Mouse (Mus musculus) kidney, adult 18-20 months (tissue): ENCODE measurements around the gene A630023A22Rik.
A peak's percentile ranks its signal among the peaks of the same experiment; 100 is the strongest.

Experiments
- DNase-seq: peaks from one replicate; pipeline ENCODE4 v3.0.0; 2021

A630023A22Rik gene

DNA sequence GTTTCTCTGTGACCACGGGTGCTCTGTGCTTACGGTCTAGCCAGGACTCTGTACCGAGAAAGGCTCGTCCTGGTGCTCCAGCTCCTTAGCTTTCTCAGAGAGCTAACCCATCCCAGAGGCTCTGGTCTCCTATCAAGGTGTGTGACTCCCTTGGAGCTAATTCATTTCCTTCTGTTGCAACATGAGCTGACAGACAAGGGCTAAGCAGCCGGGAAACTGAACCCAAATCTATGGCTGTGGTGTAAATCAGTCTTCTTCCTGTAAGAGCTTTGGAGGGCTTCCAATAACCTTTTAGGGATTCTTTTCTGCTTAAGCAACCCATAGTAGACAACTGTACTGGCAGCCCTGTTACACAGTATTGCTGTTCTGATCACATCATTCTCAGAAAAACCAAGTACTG, at the start of gene A630023A22Rik:
A630023A22Rik (minus strand) TSS at position 154 of the 400 bp plus-strand sequence.
- DNase-seq: no peak

DNA sequence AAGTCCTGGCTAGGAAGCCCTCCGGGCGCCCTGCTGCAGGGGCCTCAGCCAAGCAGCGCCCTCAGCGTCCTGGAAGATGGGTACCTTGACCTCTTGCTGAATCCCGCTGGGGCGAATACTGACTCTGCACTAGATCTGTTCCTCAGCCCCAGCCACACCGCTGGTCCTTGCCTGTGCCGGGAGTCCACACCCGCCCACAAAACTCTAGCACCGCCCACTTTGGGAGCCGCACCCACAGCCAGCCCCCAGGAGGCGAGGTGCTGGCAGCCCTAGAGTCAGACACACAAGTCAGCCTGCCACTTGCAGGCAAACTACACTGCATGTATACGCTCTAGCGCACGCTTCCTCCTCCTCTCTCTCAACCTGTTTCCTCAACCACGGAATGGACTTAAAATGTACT, 49.8 kb upstream of the A630023A22Rik start, which contains the start of gene Npy4r:
Npy4r (minus strand) TSS at position 148 of the 400 bp plus-strand sequence.
- DNase-seq: peak; percentile 61

DNA sequence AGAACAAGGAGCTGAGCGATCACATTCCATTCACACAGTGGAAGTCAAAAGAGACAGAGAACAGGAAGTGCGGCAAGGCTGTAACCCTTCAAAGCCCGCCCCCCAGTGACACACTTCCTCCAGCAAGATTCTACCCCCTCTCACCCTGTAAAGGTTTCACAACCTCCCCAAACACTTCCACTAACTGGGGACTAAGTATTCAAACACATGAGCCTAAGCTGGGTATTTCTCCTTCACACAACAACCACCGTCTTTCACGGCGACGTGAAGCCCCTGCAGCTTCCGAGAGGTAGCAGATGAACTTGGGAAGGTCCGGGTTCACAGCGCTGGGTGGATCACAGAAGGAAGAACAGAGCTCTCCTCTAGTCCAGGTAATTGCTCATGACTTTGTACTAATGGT, 40.4 kb upstream of the A630023A22Rik start:
- no peak for DNase-seq

DNA sequence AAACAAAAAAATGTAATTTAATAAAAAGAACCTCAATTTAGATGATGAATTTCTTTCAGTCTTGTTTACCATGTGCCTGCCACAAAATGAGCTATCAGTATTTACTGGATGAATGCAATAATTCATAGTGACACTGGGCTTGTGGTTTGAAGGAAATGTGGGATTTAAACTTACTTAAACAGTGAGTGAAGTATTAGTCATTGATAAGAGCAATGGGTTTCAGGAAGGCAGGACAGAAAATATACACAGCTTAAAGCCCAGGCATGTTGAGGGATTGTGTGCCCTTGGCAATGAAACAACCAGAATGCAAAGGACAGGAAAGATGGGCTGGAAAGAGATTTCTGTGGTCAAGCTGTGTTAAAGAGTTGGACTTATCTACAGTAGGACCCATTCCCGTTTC, 39.8 kb upstream of the A630023A22Rik start:
- no peak for DNase-seq

DNA sequence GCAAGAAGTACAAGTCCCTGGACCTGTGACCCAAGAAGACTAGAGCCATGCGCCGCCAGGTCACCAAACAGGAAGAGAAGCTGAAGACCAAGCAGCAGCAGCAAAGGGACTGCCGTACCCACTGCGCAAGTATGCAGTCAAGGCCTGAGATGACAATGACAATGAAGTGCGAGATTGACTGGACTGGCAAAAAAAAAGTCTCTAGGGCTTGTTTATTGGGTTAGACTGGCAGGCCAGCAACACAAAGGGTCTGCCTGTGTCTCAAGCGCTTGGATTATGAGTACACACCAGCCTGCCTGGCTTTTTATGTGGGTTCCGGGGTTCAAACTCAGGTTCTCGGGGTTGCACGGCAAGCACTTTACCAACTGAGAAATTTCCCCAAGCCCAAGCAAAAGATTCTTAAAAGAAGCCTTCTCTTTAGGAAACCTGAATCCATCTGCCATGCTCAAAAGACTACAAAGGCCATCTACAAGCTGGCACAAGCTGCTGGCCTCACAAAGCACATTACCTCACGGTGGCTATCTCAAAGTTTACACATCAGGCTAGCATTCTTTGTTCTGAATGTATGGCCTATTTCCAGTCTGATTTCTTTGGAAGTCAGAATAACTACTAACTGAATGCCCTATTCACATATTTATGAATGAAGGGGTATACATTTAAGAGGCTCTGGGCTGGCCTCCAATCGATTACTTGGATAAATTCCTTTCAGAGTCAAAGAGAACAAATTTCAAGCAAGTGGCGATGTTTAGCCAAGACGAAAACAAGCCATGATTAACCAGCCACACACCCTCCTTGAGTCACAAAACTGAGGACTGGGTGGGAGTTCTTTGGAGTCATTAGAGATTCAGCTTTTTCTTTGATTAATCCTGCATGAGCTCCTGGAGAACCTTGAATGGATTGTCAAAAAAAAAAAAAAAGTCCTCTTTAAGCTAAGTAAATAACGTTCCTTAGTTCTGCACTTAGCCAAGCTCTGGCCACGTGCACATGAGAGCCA, 37.4 kb upstream of the A630023A22Rik start:
- DNase-seq: no peak

DNA sequence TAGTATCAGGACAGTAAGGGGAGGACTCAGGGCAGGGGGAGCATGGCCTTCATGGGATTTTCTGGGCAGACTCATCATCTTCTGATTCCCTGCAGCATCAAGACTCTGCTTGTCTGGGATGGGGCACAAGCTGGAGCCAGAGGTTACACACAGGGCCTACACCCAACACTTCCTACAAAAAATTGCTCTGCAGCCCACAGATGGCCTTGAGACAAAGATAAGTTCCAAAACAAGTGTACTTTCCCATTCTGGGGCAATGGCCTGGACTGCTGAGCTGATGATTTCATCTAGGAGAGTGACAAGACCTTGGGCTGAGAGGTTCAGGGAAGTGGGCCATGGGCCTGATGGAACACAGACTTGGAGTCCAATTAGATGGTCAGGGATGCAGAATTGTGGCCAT, 32.8 kb upstream of the A630023A22Rik start:
- no peak for DNase-seq

DNA sequence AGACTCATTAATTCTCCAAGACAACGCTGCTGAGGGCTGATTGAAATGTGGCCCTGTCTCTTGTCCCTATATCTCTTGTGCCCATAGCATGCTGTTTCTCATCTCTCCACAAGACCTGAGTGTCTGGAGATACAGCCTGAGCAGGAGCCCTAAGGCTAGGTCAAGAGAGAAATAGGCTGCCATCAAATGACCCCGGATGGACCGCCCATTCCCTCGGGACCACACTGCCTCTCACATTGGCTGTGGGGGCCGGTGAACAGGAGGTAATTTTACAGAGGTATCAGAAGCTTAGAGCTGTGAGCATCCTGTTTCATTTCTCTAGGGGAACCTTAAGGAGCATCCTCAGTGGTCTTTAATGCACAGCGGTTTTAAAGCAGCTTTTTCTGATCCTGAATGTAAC, 28.7 kb upstream of the A630023A22Rik start:
- DNase-seq: no peak

DNA sequence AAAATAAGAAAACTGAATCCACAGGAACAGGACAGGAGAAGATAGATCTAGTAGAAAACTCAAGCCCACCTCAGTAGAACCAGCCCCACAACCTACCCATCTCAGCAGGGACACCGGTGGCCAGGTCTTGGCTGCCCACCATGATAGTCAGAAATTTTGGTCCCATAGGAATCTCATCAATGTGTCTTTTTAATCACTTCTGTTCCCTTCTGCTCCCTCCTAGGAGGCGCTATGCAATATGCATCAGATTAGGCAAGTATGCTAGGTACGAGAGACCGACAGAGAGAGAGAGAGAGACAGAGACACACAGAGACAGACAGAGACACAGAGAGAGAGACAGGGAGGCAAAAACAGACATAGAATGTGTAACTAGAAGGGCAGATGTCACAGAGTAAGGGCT, 19.1 kb upstream of the A630023A22Rik start:
- no peak for DNase-seq

DNA sequence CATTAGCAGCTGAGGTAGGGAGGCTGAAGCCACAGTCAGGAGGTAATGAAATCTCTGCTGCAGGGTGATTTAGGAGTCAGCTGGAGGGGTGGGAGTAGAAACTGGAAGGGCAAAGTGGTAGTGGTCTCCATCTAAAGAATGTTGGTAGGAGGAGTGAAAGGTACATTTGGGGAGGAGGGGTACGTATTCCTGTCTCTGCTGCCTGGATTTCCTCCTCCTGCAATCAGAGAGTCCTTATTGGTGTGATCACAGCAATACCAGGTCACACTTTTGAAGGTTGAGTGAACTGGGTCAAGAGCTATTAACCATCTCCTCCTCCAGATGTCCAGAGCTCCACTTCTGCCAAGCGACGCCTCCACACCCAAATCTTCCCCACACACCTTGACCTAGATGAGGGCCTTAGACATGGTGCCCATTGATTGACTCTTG, 18.4 kb upstream of the A630023A22Rik start:
- DNase-seq: no peak

DNA sequence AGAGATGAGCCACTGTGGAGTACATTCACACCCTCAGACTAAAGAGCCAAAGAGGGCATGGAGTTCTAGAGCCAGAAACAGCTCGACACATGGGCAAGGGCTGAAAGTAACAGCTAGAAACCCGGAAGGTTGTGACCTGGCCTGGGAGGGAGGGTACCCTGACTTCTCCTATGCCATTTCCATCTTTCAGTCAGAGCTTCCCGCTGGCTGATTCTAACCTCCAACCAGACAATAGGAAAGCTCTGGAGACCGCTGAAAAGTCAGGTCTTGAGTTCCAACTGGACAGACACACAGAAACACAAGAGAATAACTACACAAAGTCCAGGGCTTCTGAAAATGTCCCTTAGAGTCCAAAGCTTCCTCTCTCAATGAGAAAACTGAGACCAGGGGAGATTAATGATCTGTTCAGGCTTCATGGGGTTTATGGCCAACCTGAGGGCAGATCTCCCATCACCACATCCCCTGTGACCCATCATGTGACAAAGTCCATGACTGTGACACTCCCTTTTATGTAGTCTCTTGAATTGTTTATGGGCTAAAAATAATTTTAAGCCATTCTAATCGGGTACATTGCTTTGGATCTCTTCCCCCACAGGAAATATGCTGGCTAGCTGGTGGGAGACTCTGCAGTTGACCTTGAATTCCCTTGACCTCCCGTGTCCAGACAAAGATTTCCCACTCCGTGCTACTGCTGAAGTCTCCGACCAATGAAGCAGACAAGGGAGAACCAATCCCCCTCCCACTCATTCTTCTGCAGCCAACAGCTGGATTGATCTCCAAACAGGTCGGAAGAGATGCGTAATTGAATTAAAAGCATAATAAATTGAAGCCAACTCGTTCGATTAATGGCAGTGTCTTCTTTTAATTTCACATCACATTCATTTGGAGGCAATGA, 17.7 kb upstream of the A630023A22Rik start:
- DNase-seq: no peak

DNA sequence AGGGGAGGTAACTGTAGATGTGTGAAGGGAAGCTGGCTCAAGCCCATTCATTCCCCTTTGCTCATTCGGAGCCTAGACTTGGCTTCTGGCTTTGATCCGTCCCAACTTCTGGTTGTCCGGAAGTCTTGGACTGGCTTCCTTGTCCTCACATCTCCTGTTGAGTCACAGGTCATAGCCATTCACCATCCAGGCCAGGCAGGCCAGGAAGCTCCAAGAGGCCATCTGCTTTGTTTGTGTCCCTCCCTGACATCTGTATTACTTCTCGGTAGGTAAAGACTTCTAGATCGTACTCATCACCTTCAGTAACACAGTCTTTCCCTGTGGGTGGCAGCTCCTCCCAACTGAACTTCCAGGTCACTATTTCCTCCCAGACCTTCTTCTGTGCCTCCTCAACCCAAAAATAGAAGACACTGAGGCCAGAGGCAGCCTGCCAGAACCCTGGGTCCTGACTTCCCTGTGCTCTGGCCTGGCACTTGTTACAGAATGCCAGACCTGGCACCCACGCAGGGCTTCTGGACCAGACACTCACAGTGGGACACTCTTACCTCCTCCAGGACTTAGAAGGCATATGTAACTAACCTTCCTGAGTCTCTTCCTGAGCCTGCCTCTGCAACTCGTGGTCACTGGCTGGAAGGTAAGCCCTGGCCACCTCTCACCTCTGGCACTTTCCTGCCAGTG, 16.6 kb upstream of the A630023A22Rik start:
- no peak for DNase-seq

DNA sequence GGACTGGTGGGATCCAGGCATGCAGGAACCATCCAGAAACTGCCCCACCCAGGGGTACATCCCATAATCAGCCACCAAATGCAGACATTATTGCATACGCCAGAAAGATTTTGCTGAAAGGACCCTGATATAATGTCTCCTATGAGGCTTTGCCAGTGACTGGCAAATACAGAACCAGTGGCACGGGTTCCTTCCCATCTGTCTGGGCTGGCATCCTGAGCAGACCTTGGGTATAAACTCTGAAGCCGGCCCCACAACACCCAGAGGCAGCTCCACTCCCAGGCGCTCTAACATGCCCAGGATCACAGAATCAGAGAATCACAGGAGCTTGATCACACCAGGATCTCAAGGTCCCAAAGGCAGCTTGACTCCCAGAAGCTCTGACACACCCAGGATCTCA, 11.8 kb upstream of the A630023A22Rik start:
- DNase-seq: no peak

DNA sequence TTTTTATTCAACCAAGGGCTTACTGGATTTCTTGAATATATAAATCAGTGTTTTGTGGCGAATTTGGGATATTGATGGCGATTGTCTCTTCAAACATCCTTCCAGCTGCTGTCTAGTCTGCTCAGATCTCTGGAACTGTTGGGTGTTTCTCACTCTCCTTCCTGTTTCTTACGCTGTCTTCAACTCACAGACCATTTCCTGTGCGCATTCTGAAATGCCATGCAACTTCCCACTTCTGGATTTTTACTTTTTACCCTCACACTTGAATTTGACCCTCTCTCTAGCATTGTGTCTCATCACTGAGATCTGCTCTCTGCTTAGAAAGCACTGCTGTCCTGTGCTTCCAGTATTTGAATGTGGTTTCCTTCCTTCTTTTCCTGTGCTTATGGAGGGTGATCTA, 5.0 kb upstream of the A630023A22Rik start:
- DNase-seq: no peak

DNA sequence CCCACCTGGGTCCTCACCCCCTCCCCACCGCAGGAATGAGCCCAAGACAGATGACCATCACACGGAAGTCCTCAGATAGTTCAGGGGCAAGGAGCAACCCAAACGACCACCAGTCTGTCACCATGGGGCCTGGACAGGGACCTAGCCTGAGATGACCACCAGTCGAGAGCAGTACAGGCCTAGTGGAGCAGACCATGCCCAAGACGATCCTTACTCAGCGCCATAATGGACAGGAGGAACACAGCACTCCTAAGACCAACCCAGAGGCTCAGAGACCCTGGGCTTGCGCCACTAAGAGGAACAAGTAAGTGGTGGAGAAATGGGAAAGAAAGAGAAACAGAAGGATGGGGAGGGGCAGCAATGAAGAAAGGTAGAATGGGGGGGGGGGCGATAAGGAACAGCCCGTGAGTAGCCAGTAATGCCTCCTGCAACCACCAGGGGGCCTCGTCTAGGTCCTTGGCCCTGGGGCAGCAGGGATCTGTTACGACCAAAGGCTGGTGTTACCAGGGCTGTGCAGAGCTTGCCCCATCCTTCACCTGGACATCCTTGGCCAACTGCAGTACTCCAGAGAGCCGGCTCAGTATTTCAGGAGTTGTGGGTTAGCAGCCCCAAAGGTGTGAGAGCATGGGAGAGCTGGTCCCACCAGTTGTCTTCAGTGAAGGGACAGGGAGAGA, 4.0 kb upstream of the A630023A22Rik start:
- peak; percentile 47 for DNase-seq

DNA sequence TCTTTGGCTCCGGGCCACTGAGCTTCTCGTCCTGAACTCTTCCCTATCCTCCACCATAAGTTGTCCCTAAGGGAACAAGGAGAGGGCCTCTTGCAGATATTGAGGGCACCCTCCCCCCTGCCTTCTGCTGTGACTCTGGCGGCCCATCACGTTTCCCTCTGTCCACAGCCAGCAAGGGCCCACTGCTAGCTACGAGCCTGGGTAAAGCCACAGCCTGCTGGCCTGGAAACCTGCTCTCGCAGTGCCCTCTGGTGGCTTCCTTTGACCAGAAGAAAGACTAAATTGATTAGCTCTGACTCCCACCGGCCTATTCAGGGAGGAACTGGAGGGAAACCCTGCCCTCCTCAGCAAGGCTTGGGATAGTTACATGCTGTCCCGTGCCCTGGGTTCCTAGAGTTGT, 2.3 kb upstream of the A630023A22Rik start:
- DNase-seq: peak; percentile 73

DNA sequence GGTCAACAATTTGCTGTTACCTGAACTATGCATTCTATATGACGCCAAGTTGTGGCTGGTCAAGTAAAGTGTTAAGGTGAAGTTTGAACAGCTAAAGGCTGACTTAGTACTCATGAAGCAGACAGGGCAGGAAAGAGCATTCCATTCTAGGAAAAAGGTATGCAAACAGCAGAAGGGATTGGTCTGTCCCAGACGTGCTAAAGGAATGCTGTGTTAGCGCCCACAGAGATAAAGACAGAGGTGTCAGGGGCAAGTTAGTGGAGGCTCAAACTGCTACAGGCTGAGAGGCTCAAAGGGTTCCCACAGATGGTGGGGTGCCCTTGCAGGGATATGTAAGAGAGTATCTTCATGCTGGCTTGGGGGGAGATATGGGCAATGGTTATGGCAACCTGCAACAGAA, 1.3 kb upstream of the A630023A22Rik start:
- DNase-seq: no peak

DNA sequence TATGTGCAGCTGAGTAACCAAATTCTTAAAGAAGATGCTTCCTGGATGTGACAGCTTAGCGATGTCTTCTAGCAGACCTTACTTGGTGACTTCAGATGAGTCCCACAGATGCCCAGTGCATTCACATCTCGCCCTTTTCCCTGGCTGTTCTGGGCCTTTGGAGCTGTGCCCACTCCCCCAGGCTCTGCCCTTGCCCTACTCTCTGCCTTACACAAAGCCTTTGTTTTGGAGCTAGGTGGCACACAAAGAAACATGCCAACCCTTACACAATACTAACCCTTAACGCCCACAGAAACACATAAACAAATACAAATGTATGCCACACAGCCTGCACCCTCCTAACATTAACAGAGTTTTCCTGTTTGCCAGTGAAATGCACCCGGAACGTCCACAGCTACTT, 6.4 kb downstream of the A630023A22Rik start:
- no peak for DNase-seq

DNA sequence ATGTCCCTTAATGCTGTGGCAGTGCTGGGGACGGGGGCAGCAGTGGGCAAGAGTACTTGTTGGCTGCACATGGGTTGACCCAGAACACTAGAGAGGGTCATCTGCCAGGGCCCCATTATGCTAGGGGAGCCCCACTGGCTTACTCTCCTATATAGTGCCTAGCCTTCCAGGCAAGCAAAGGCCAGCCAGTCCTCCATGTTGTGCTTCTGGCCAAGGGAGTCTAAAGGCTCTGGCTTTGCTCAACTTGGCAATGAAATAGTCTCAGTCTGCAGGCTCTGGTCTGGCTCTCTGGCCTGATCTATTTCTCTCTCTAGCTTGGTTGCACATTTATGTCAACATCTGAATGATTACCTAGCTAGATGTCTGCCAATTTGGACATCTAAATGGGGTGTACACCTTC, 9.7 kb downstream of the A630023A22Rik start:
- no peak for DNase-seq

DNA sequence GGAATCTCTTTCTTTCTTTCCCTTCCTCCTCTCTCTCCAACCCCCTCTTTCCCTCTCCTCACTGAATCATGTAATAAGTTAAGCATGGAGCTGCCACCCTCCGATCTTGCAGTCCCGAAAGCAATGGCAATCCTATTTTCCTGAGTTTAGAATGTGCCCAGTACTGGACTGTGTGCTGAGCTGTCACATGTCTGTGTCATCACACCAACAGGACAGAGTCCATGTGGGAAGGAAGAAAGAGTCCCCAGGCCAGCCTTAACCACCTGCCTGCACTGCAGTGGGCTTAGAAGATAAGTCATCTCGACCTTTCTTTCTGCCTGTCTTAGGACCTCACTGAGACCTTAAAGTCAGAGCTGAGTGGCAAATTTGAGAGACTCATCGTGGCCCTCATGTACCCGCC, 11.1 kb downstream of the A630023A22Rik start:
- no peak for DNase-seq

DNA sequence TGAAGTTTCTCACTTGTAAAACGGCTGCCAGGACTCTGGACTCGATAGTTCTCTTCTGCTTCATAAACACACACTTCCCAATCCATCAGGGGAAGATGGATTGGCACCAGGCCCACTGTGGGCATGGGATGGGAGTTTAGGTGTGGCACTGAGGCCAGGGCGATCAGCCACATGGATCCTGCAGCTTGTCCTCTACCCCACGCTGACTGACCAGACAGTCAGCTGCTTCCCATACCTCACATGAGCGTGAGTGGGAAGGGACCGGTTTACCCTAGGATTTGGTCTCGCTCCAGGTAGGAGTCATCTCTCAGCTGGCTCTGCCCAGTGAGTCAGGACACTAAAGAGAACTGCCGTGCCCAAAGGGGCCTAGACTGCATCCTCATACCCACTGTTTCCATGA, 12.8 kb downstream of the A630023A22Rik start:
- DNase-seq: no peak

DNA sequence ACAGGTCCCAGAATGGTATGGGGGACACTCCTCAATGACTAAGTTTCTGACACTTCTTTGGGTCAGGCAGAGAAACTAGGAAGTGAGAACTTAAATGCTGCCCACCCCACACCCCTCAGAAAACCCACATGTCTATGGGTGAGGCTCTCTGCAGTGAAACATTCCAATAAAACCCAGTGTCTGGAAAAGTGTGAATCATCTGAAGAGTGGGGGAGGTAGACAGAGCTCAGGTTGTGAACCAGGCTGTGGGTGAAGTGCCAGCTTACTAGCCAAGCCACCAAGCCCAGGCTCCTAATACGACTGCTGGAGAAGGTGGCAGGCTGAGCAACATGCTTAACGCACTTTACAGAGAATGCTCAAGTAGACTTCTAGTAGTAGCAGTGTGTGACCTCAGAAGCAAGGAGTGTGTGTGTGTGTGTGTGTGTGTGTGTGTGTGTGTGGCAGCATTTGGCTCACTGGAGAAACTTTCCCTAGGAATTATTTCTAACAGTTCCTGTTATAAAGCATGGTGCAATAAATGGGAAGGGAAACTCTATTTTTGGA, 14.6 kb downstream of the A630023A22Rik start:
- DNase-seq: no peak

DNA sequence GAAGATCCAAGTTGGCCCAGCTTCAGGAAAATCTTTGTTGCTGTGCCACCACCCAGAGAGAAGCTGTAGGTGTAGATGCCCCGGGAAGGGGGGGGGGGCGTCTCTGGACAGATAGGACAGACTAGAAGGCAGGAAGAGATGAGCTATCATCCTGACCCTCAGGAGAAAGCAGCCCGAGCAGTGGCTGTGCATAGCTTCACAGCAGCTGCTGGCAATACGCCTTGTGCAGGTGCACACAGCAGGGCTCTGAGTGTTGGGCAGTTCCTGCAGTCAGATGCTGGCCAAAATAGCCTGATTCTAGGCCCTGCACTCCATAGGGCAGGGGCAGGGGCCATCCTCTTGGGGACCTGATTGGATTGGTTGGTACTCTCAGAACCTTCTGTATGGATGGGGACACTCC, 15.7 kb downstream of the A630023A22Rik start:
- DNase-seq: no peak
